Mouse (Mus musculus) heart, embryonic 11.5 days (tissue): ENCODE data around the gene Vwf. TPM values are rescaled to one million over a fixed set of nuclear protein-coding genes. Genes with fewer than 3 reads are reported as not detected.

Experiments used
- ATAC-seq: fragments of 200-750 bp; cut with Nextera tagmentation; replicated peaks from 2 replicates; pipeline ENCODE4 v1.8.0; 2017; ENCODE audit warnings: moderate library complexity; ENCODE audit not compliant: insufficient number of reproducible peaks, low FRiP score, low TSS enrichment
- H3K27ac ChIP-seq: fragments of 300-500 bp; sonication (generic); 2 replicates; pipeline ENCODE4 v1.5.1; 2014; ENCODE audit warnings: mild to moderate bottlenecking, low read depth, low read length
- H3K27me3 ChIP-seq: fragments of 300-500 bp; sonication (generic); 2 replicates; pipeline ENCODE4 v1.6.1; 2014; ENCODE audit warnings: mild to moderate bottlenecking, low read length, mixed read lengths; ENCODE audit not compliant: control insufficient read depth, insufficient read depth
- H3K36me3 ChIP-seq: fragments of 300-500 bp; sonication (generic); 2 replicates; pipeline ENCODE4 v1.6.1; 2014; ENCODE audit warnings: mild to moderate bottlenecking, low read length, moderate library complexity, mixed read lengths; ENCODE audit not compliant: control insufficient read depth, insufficient read depth
- H3K4me1 ChIP-seq: fragments of 300-500 bp; sonication (generic); 2 replicates; pipeline ENCODE4 v1.6.1; 2014; ENCODE audit warnings: low read length; ENCODE audit not compliant: control insufficient read depth, insufficient read depth
- H3K4me2 ChIP-seq: fragments of 300-500 bp; sonication (generic); 2 replicates; pipeline ENCODE4 v1.6.1; 2014; ENCODE audit warnings: mild to moderate bottlenecking, moderate library complexity
- H3K4me3 ChIP-seq: fragments of 300-500 bp; sonication (generic); 2 replicates; pipeline ENCODE4 v1.5.1; 2014; ENCODE audit warnings: low read depth, low read length
- H3K9ac ChIP-seq: fragments of 300-500 bp; sonication (generic); 2 replicates; pipeline ENCODE4 v1.6.1; 2014; ENCODE audit warnings: mild to moderate bottlenecking, low read depth, low read length, moderate library complexity
- H3K9me3 ChIP-seq: fragments of 300-500 bp; sonication (generic); replicated peaks from 2 replicates; pipeline ENCODE4 v1.6.1; 2016; ENCODE audit warnings: low read length; ENCODE audit not compliant: control insufficient read depth
- WGBS: fragments of 180-500 bp; shearing (Covaris S2); extraction: QIAGEN DNeasy Blood & Tissue Kit; methylation state at CpG from one replicate; pipeline ENCODE4 v1.1.7; 2014; ENCODE audit not compliant: insufficient replicate concordance; 5-methylcytosine and 5-hydroxymethylcytosine counted together
- polyA plus RNA-seq: library from polyadenylated mRNA; unstranded; fragments of >200 nt; fragmentation: Nextera tagmentation; extraction: Ambion mirVana; gene quantifications from 2 replicates; pipeline ENCODE4 v1.2.1, GENCODE M21; 2014

Vwf gene
- polyA plus RNA-seq, 1 experiment from 2014 or later = 32.2 TPM

DNA sequence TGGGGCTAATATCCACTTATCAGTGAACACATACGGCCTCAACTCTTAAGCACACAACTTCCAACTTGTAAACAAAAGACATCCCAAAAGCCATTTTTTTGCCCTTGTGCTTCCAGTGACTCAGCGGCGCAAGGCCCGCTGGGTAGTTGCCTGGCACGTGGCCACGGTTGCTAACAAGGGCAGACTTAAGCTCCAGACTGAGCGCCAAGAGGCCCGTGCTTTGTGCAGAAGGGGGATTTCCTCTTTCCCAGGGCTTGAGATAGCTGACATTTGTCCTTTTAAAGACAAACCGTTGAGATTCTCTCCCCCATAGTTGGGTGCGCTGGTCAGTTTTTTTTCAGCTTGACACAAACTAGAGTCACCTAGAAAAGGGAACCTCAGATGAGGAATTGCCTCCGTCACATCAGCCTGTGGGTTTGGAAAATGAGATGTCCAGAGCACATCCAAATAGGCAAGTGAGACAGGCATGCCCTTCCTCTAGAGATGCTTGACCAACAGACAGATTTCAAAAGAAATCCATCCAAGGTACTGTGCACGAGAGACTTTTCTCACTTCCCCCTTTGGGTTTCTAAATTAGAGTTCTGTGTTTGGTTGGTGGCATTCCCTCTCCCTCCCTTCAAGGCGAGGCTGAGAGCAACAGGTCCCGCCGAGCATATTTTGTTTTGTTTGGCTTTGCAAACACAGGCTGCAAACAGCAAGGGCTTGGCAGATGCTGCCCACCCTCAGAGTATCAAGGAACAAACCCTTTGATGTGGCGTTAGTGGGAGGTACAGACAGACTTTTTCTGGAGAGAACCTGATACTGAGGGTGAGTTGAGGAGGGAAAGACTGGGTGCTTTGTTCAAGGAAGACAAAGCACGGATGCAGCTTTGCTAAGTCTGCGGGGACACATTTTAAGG is 26.0 kb downstream of the Vwf start:
- H3K9ac ChIP-seq = peak overlapping the region; percentile 68
- ATAC-seq = no peak
- peak overlapping the region; percentile 40 for H3K4me3 ChIP-seq
- H3K9me3 ChIP-seq = no peaks in the 10 kb centered on the region
- no peaks in the 10 kb centered on the region for H3K36me3 ChIP-seq
- H3K27ac ChIP-seq = peak overlapping the region; percentile 87
- WGBS = 39% methylated on average over 18 of the region's 18 CpGs
- H3K4me1 ChIP-seq = peaks cover 21% of the 10 kb centered on the region
- no peaks in the 10 kb centered on the region for H3K27me3 ChIP-seq
- peak overlapping the region; percentile 79 for H3K4me2 ChIP-seq

DNA sequence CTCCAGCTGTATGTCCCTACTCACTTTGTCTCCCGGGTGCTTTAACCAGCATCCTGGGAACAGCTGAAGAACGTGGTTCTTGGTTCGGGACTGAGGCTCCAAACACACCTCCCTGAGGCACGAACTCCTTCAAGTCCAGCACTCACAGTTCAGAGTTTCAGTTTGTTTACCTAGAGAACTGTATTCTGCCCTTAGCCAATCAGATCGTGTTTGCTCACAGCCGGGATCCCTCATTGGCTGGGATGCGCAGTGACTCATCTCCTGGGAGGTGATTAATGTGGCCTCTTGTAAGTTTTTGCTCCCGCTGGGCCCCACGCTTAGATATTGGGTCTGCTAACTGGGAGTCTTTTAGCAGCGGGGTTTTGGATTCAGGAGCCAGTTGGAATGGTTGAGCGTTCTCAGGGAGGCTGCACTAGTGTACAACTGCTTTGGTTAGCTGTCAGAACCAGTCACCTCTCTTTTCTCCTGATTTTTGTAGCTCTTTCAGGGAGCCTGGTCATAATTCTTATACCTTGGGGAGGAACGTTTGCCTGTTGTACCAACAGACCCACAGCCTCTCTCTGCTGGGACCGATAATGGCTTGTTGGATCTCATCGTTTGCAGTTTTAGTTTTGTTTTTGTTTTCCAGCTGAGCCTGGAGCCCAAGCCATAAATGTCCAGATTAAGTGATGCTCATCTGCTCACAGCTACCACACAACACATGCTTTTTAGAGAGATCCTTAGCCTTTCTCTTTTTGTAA is 26.8 kb downstream of the Vwf start:
- Histone ChIP-seq H3K4me3 (peak overlapping the region; percentile 40), H3K9ac (peak overlapping the region; percentile 68), H3K27ac (peak overlapping the region; percentile 87), H3K27me3 (no peaks in the 10 kb centered on the region), H3K4me2 (peak overlapping the region; percentile 79), H3K36me3 (no peaks in the 10 kb centered on the region), H3K9me3 (no peaks in the 10 kb centered on the region), H3K4me1 (peaks cover 18% of the 10 kb centered on the region)
- 6% methylated on average over 14 of the region's 14 CpGs for WGBS
- peak; percentile 97 for ATAC-seq

DNA sequence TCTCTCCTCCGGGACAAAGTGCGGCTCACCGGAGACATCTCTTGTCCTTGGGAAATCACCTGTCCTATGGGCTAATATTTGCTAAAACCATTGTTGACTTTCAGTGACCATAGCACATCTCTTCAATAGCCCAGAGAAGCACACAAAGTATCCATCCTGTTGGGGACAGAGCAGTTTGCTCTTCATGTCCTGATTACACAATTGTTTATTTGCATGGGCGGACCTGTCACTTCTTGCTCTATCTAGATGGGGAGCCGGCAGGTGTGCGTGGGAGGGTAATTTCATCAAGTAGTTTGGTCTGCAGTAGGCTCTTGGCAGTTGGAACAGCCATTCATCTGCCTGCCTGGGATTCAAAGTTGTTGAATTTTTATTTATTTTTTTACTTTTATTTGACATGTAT is 28.5 kb downstream of the Vwf start:
- Histone ChIP-seq H3K4me2 (no peak overlapping the region), H3K27me3 (no peaks in the 10 kb centered on the region), H3K4me1 (peaks cover 17% of the 10 kb centered on the region), H3K9me3 (no peaks in the 10 kb centered on the region), H3K9ac (no peak overlapping the region), H3K27ac (no peak overlapping the region), H3K4me3 (no peak overlapping the region), H3K36me3 (no peaks in the 10 kb centered on the region)
- no peak for ATAC-seq
- WGBS = 87% methylated on average over 6 of the region's 6 CpGs

DNA sequence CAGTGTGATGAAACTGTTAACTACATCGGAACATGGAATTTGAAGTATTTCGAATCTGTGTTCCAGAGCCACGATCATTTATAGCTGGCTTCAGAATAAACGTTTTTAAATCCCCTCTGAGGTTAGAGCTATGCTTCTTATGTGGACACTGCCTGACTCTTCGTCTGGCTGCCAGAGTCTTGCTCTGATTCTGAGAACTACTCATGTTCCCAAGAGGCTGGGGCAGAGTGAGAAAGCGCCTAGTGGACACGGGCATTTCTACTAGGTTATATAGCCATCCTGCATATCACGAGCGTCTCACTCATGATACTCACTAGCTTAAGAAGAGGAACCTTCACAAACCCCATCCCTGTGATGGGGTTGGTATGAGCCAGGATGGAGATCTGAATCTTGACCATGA is 30.7 kb downstream of the Vwf start:
- H3K4me1 ChIP-seq = peaks cover 15% of the 10 kb centered on the region
- H3K27me3 ChIP-seq = no peaks in the 10 kb centered on the region
- H3K4me3 ChIP-seq = no peak overlapping the region
- no peak overlapping the region for H3K9ac ChIP-seq
- no peak overlapping the region for H3K4me2 ChIP-seq
- H3K27ac ChIP-seq = no peak overlapping the region
- 75% methylated on average over 9 of the region's 9 CpGs for WGBS
- H3K36me3 ChIP-seq = no peaks in the 10 kb centered on the region
- ATAC-seq = no peak
- no peaks in the 10 kb centered on the region for H3K9me3 ChIP-seq

DNA sequence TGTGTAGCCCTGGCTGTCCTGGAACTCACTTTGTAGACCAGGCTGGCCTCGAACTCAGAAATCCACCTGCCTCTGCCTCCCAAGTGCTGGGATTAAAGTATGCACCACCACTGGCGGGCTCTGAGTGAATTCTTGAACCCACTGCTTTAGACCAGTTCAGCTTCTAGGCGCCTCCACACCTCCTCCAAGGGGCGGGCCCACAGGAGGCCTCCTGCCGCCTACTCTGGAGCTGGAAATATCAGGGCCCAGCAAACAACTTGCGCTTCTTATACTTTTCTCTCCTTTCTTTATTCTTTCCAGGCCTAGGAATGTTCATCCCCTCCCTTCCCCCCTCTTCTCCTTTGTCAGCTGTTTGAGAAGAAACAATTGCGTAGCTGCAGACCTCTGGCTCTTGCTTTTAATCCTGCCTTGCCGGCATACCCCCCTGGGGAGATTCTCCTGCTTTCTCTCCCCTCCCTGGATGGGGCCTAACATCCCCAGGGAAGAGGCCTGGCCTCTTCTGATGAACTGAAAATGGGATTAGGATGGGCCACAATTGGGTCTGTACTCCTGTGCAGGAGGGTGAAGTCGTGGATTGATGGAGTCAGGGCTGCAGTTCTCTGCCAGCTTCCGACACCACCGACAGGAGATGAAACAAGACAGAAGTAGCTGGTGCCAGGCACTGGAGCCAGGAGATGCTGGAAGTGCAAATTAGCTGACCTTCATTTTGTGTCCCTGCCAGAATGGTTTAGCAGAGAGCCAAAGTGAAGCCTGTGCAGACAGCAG is 31.5 kb downstream of the Vwf start:
- H3K9me3 ChIP-seq = no peaks in the 10 kb centered on the region
- 55% methylated on average over 11 of the region's 11 CpGs for WGBS

DNA sequence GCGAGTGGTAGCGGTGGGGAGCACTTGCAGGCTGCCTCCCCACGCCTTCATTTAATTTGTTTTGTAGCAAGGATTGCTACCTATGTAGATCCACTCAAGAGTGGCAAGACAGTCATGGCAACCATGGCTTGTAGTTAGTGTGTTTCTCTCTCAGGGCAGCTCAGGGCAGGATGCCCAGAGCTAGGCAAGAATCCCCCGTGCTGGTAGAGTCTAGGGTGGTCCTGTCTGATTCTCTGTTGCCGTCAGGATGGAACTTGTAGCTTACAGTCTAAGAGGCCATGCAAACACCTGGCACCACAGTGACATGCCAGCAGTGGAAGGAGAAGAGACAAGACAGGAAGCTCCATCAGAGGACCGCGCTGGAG is 32.1 kb downstream of the Vwf start:
- ATAC-seq = no peak
- Histone ChIP-seq H3K36me3 (no peaks in the 10 kb centered on the region), H3K9me3 (no peaks in the 10 kb centered on the region), H3K4me1 (peaks cover 8% of the 10 kb centered on the region), H3K9ac (no peak overlapping the region), H3K4me3 (no peak overlapping the region), H3K27me3 (no peaks in the 10 kb centered on the region), H3K27ac (no peak overlapping the region), H3K4me2 (no peak overlapping the region)
- WGBS = 71% methylated on average over 7 of the region's 7 CpGs

More for the DNA sequence above, 31.5 kb downstream of the Vwf start:
- no peak for ATAC-seq
- H3K4me1 ChIP-seq = peaks cover 11% of the 10 kb centered on the region
- no peaks in the 10 kb centered on the region for H3K27me3 ChIP-seq
- H3K4me3 ChIP-seq = no peak overlapping the region
- H3K9ac ChIP-seq = no peak overlapping the region
- no peak overlapping the region for H3K4me2 ChIP-seq
- H3K36me3 ChIP-seq = no peaks in the 10 kb centered on the region
- H3K27ac ChIP-seq = no peak overlapping the region

DNA sequence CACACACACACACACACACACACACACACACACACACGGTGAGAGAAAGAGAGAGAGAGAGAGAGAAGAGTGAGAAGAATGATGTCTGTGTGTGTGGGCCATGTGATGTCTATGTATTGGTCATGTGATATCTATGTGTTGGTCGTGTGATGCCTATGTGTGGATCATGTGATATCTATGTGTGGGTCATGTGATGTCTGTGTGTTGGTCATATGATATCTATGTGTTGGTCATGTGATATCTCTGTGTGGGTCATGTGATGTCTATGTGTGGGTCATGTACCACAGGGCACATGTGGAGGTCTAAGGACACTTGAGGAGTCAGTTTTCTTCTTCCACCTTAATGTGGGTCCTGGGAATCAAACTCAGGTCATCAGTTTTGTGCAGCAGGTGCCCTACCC is 33.3 kb downstream of the Vwf start:
- Histone ChIP-seq H3K27ac (no peak overlapping the region), H3K36me3 (no peaks in the 10 kb centered on the region), H3K9ac (no peak overlapping the region), H3K27me3 (no peaks in the 10 kb centered on the region), H3K4me3 (no peak overlapping the region), H3K4me1 (peaks cover 3% of the 10 kb centered on the region; the same call in 1 of the 2 replicates), H3K4me2 (no peak overlapping the region), H3K9me3 (no peaks in the 10 kb centered on the region)
- WGBS = 89% methylated on average over 2 of the region's 2 CpGs
- ATAC-seq = no peak

DNA sequence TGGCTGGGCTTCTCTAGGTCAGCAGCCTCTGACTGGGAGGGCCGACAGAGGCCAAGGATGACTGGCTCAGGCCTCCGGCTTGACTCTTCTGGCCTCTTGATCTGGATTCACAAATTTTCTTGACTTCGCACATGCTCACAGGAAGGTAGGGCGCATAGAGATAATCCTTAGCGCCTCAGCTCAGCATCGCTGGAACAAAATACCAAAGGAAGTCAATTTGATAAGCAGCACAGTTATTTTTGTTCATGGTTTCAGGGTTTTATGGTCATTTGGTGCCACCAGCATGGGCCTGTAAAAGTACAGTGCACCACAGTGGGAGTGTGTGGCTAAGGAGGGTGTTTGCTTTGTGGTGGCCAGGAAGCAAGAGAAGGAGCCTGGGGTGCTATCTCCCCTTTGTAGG is 37.1 kb downstream of the Vwf start:
- Histone ChIP-seq H3K9ac (no peak overlapping the region), H3K4me1 (peaks cover 3% of the 10 kb centered on the region; the same call in 1 of the 2 replicates), H3K9me3 (no peaks in the 10 kb centered on the region), H3K27ac (no peak overlapping the region), H3K4me3 (no peak overlapping the region), H3K36me3 (no peaks in the 10 kb centered on the region), H3K27me3 (no peaks in the 10 kb centered on the region), H3K4me2 (no peak overlapping the region)
- WGBS = 70% methylated on average over 6 of the region's 6 CpGs
- ATAC-seq = no peak
